Mouse (Mus musculus) kidney, embryonic 15.5 days (tissue): ENCODE data around the gene Gphn. TPM values are rescaled to one million over a fixed set of nuclear protein-coding genes. Genes with fewer than 3 reads are reported as not detected.

Source experiments
- ATAC-seq: fragments of 200-750 bp; cut with Nextera tagmentation; replicated peaks from 2 replicates; pipeline ENCODE4 v1.8.0; 2017; ENCODE audit warnings: moderate TSS enrichment; ENCODE audit not compliant: low FRiP score
- H3K27ac ChIP-seq: fragments of 300-500 bp; sonication (generic); 2 replicates; pipeline ENCODE4 v1.5.1; 2015; ENCODE audit warnings: mild to moderate bottlenecking, inconsistent platforms
- H3K27me3 ChIP-seq: fragments of 300-500 bp; sonication (generic); 2 replicates; pipeline ENCODE4 v1.6.1; 2015; ENCODE audit warnings: inconsistent platforms
- H3K36me3 ChIP-seq: fragments of 300-500 bp; sonication (generic); 2 replicates; pipeline ENCODE4 v1.6.1; 2015; ENCODE audit warnings: inconsistent platforms
- H3K4me1 ChIP-seq: fragments of 300-500 bp; sonication (generic); 2 replicates; pipeline ENCODE4 v1.6.1; 2015; ENCODE audit warnings: inconsistent platforms
- H3K4me2 ChIP-seq: fragments of 300-500 bp; sonication (generic); 2 replicates; pipeline ENCODE4 v1.6.1; 2015; ENCODE audit warnings: moderate library complexity, mild to moderate bottlenecking, inconsistent platforms
- H3K4me3 ChIP-seq: fragments of 300-500 bp; sonication (generic); replicated peaks from 2 replicates; pipeline ENCODE4 v1.5.1; 2015; ENCODE audit warnings: mild to moderate bottlenecking, inconsistent platforms
- H3K9ac ChIP-seq: fragments of 300-500 bp; sonication (generic); 2 replicates; pipeline ENCODE4 v1.6.1; 2015; ENCODE audit warnings: mild to moderate bottlenecking, inconsistent platforms
- H3K9me3 ChIP-seq: fragments of 300-500 bp; sonication (generic); replicated peaks from 2 replicates; pipeline ENCODE4 v1.6.1; 2016; ENCODE audit warnings: inconsistent platforms
- WGBS: fragments of 180-500 bp; shearing (Covaris S2); methylation state at CpG from one replicate; pipeline ENCODE4 v1.1.7; 2015; ENCODE audit warnings: mixed read lengths; 5-methylcytosine and 5-hydroxymethylcytosine counted together
- polyA plus RNA-seq: library from polyadenylated mRNA; unstranded; fragments of >200 nt; fragmentation: Nextera tagmentation; extraction: Ambion mirVana; gene quantifications from 2 replicates; pipeline ENCODE4 v1.2.1, GENCODE M21; 2015

Gphn gene
- polyA plus RNA-seq, 1 experiment from 2014 or later, result 14.8 TPM

- H3K4me2 ChIP-seq, result peak overlapping the region; percentile 84
- H3K9me3 ChIP-seq, result no peaks in the 10 kb centered on the region
- H3K27ac ChIP-seq, result peak overlapping the region; percentile 100
- H3K4me3 ChIP-seq, result peak overlapping the region; percentile 96
- WGBS, result under 1% methylated on average over 54 of the region's 57 CpGs
- H3K36me3 ChIP-seq, result no peaks in the 10 kb centered on the region
- peak overlapping the region; percentile 85 for H3K9ac ChIP-seq
- H3K4me1 ChIP-seq, result peaks cover 4% of the 10 kb centered on the region
- peak; percentile 40 for ATAC-seq
- H3K27me3 ChIP-seq, result no peaks in the 10 kb centered on the region
These were observed 1.1 kb downstream of the Gphn start for GRCm38 (mm10) chr12:78227021-78227932.

- Histone ChIP-seq H3K27me3 (no peaks in the 10 kb centered on the region), H3K4me3 (peak overlapping the region; percentile 96), H3K9ac (peak overlapping the region; percentile 85; the same call in 1 of the 2 replicates), H3K4me2 (peak overlapping the region; percentile 84), H3K36me3 (no peaks in the 10 kb centered on the region), H3K9me3 (no peaks in the 10 kb centered on the region), H3K4me1 (peaks cover 4% of the 10 kb centered on the region), H3K27ac (no peak overlapping the region)
- no peak for ATAC-seq
- WGBS, result 48% methylated on average over 4 of the region's 4 CpGs
These were observed 2.0 kb downstream of the Gphn start for GRCm38 (mm10) chr12:78228139-78228538.

GRCm38 (mm10) chr12:78232560-78232959, 6.4 kb downstream of the Gphn start:
- Histone ChIP-seq H3K4me2 (no peak overlapping the region), H3K9ac (no peak overlapping the region), H3K4me1 (peaks cover 4% of the 10 kb centered on the region), H3K27ac (no peak overlapping the region), H3K27me3 (no peaks in the 10 kb centered on the region), H3K36me3 (no peaks in the 10 kb centered on the region), H3K9me3 (no peaks in the 10 kb centered on the region), H3K4me3 (no peak overlapping the region)
- ATAC-seq, result no peak

- Histone ChIP-seq H3K9ac (no peak overlapping the region), H3K27me3 (no peaks in the 10 kb centered on the region), H3K36me3 (no peaks in the 10 kb centered on the region), H3K9me3 (no peaks in the 10 kb centered on the region), H3K27ac (no peak overlapping the region), H3K4me1 (no peaks in the 10 kb centered on the region), H3K4me3 (no peak overlapping the region), H3K4me2 (no peak overlapping the region)
- WGBS, result 63% methylated on average over 1 of the region's 1 CpGs
- no peak for ATAC-seq
These were observed 22.2 kb downstream of the Gphn start for GRCm38 (mm10) chr12:78248366-78248765.

GRCm38 (mm10) chr12:78249151-78249550, 23.0 kb downstream of the Gphn start:
- Histone ChIP-seq H3K4me2 (no peak overlapping the region), H3K36me3 (no peaks in the 10 kb centered on the region), H3K27ac (no peak overlapping the region), H3K4me3 (no peak overlapping the region), H3K27me3 (no peaks in the 10 kb centered on the region), H3K4me1 (no peaks in the 10 kb centered on the region), H3K9me3 (no peaks in the 10 kb centered on the region), H3K9ac (no peak overlapping the region)
- no peak for ATAC-seq

- Histone ChIP-seq H3K27ac (no peak overlapping the region), H3K27me3 (no peaks in the 10 kb centered on the region), H3K4me1 (no peaks in the 10 kb centered on the region), H3K4me3 (no peak overlapping the region), H3K4me2 (no peak overlapping the region), H3K9ac (no peak overlapping the region), H3K9me3 (no peaks in the 10 kb centered on the region), H3K36me3 (no peaks in the 10 kb centered on the region)
- 68% methylated on average over 2 of the region's 2 CpGs for WGBS
- no peak for ATAC-seq
These were observed 51.2 kb downstream of the Gphn start for GRCm38 (mm10) chr12:78277386-78277785.

- no peak overlapping the region for H3K4me3 ChIP-seq
- no peaks in the 10 kb centered on the region for H3K27me3 ChIP-seq
- H3K9ac ChIP-seq, result no peak overlapping the region
- no peak for ATAC-seq
- H3K4me2 ChIP-seq, result no peak overlapping the region
- no peak overlapping the region for H3K27ac ChIP-seq
- H3K9me3 ChIP-seq, result no peaks in the 10 kb centered on the region
- WGBS, result 69% methylated on average over 1 of the region's 1 CpGs
- no peaks in the 10 kb centered on the region for H3K4me1 ChIP-seq
- no peaks in the 10 kb centered on the region for H3K36me3 ChIP-seq
These were observed 64.2 kb downstream of the Gphn start for GRCm38 (mm10) chr12:78290384-78290783.

GRCm38 (mm10) chr12:78298824-78299398, 72.7 kb downstream of the Gphn start:
- no peaks in the 10 kb centered on the region for H3K36me3 ChIP-seq
- no peaks in the 10 kb centered on the region for H3K9me3 ChIP-seq
- H3K27ac ChIP-seq, result no peak overlapping the region
- H3K4me3 ChIP-seq, result no peak overlapping the region
- 64% methylated on average over 1 of the region's 1 CpGs for WGBS
- no peak overlapping the region for H3K4me2 ChIP-seq
- no peak overlapping the region for H3K9ac ChIP-seq
- H3K27me3 ChIP-seq, result no peaks in the 10 kb centered on the region
- ATAC-seq, result no peak
- H3K4me1 ChIP-seq, result no peaks in the 10 kb centered on the region

GRCm38 (mm10) chr12:78315106-78315505, 88.9 kb downstream of the Gphn start:
- H3K27ac ChIP-seq, result no peak overlapping the region

GRCm38 (mm10) chr12:78327946-78328345, 101.8 kb downstream of the Gphn start:
- no peak for ATAC-seq
- no peaks in the 10 kb centered on the region for H3K9me3 ChIP-seq
- H3K9ac ChIP-seq, result no peak overlapping the region
- H3K4me1 ChIP-seq, result no peaks in the 10 kb centered on the region
- H3K4me3 ChIP-seq, result no peak overlapping the region
- no peaks in the 10 kb centered on the region for H3K27me3 ChIP-seq
- H3K4me2 ChIP-seq, result no peak overlapping the region
- H3K36me3 ChIP-seq, result no peaks in the 10 kb centered on the region
- 63% methylated on average over 4 of the region's 4 CpGs for WGBS
- no peak overlapping the region for H3K27ac ChIP-seq

More at GRCm38 (mm10) chr12:78315106-78315505, 88.9 kb downstream of the Gphn start:
- Histone ChIP-seq H3K36me3 (no peaks in the 10 kb centered on the region), H3K9me3 (no peaks in the 10 kb centered on the region), H3K4me3 (no peak overlapping the region), H3K4me2 (no peak overlapping the region), H3K27me3 (no peaks in the 10 kb centered on the region), H3K9ac (no peak overlapping the region), H3K4me1 (no peaks in the 10 kb centered on the region)
- ATAC-seq, result no peak

- no peaks in the 10 kb centered on the region for H3K36me3 ChIP-seq
- no peaks in the 10 kb centered on the region for H3K4me1 ChIP-seq
- WGBS, result 65% methylated on average over 3 of the region's 3 CpGs
- H3K4me3 ChIP-seq, result no peak overlapping the region
- H3K9ac ChIP-seq, result no peak overlapping the region
- ATAC-seq, result no peak
- no peak overlapping the region for H3K27ac ChIP-seq
- no peaks in the 10 kb centered on the region for H3K9me3 ChIP-seq
- no peak overlapping the region for H3K4me2 ChIP-seq
- no peaks in the 10 kb centered on the region for H3K27me3 ChIP-seq
These were observed 105.9 kb downstream of the Gphn start for GRCm38 (mm10) chr12:78332107-78332506.

- no peak for ATAC-seq
- Histone ChIP-seq H3K36me3 (no peaks in the 10 kb centered on the region), H3K9me3 (no peaks in the 10 kb centered on the region), H3K9ac (no peak overlapping the region), H3K4me3 (no peak overlapping the region), H3K4me2 (no peak overlapping the region), H3K27ac (no peak overlapping the region), H3K27me3 (no peaks in the 10 kb centered on the region), H3K4me1 (no peaks in the 10 kb centered on the region)
- 83% methylated on average over 2 of the region's 2 CpGs for WGBS
These were observed 130.3 kb downstream of the Gphn start for GRCm38 (mm10) chr12:78356472-78356871.
